Mouse (Mus musculus): ENCODE results near the gene Zfand3.

The Zfand3 gene

GRCm38 (mm10) chr17:29998566-29999295 lies 5.8 kb upstream of the Zfand3 start:
- no peak for DNase-seq (ENCODE audit: low read depth)

GRCm38 (mm10) chr17:30005103-30005443 lies 540 bp downstream of the Zfand3 start:
- no peak for DNase-seq (ENCODE audit: low read depth)

- peak; percentile 29 for DNase-seq (ENCODE audit: low read depth)
Observed at GRCm38 (mm10) chr17:30005451-30005941, 963 bp downstream of the Zfand3 start.

- DNase-seq (ENCODE audit: low read depth): no peak
Observed at GRCm38 (mm10) chr17:30006877-30007276, 2.3 kb downstream of the Zfand3 start.

- no peak for DNase-seq (ENCODE audit: low read depth)
Observed at GRCm38 (mm10) chr17:30007883-30008282, 3.4 kb downstream of the Zfand3 start.

GRCm38 (mm10) chr17:30008392-30008791 lies 3.9 kb downstream of the Zfand3 start:
- no peak for DNase-seq (ENCODE audit: low read depth)

- DNase-seq (ENCODE audit: low read depth): no peak
Observed at GRCm38 (mm10) chr17:30014660-30015059, 10.1 kb downstream of the Zfand3 start.

GRCm38 (mm10) chr17:30018927-30019610 lies 14.5 kb downstream of the Zfand3 start:
- DNase-seq (ENCODE audit: low read depth): no peak

- DNase-seq (ENCODE audit: low read depth): no peak
Observed at GRCm38 (mm10) chr17:30019942-30020341, 15.4 kb downstream of the Zfand3 start.

GRCm38 (mm10) chr17:30024651-30025050 lies 20.1 kb downstream of the Zfand3 start:
- DNase-seq (ENCODE audit: low read depth): peak; percentile 65

GRCm38 (mm10) chr17:30026617-30027016 lies 22.1 kb downstream of the Zfand3 start:
- DNase-seq (ENCODE audit: low read depth): no peak

- no peak for DNase-seq (ENCODE audit: low read depth)
Observed at GRCm38 (mm10) chr17:30027343-30028029, 23.0 kb downstream of the Zfand3 start.

GRCm38 (mm10) chr17:30029633-30030226 lies 25.2 kb downstream of the Zfand3 start:
- no peak for DNase-seq (ENCODE audit: low read depth)

GRCm38 (mm10) chr17:30032796-30033195 lies 28.3 kb downstream of the Zfand3 start:
- no peak for DNase-seq (ENCODE audit: low read depth)

GRCm38 (mm10) chr17:30033991-30034390 lies 29.5 kb downstream of the Zfand3 start:
- DNase-seq (ENCODE audit: low read depth): no peak

GRCm38 (mm10) chr17:30035216-30036005 lies 30.9 kb downstream of the Zfand3 start:
- no peak for DNase-seq (ENCODE audit: low read depth)

GRCm38 (mm10) chr17:30043163-30043822 lies 38.8 kb downstream of the Zfand3 start:
- DNase-seq (ENCODE audit: low read depth): no peak

- DNase-seq (ENCODE audit: low read depth): no peak
Observed at GRCm38 (mm10) chr17:30045181-30045580, 40.6 kb downstream of the Zfand3 start.

- no peak for DNase-seq (ENCODE audit: low read depth)
Observed at GRCm38 (mm10) chr17:30046654-30047053, 42.1 kb downstream of the Zfand3 start.

- DNase-seq (ENCODE audit: low read depth): no peak
Observed at GRCm38 (mm10) chr17:30051523-30052346, 47.2 kb downstream of the Zfand3 start.
